Mouse (Mus musculus) neutrophil, adult 5-6 weeks (primary cell): Measurements from ENCODE around the gene Ptpru. TPM values are rescaled to one million over a fixed set of nuclear protein-coding genes. Genes with fewer than 3 reads are reported as not detected.

Experiments used
- ATAC-seq: fragments of 151-379, 151-347 bp; 2 replicates; pipeline ENCODE4 v1.8.0; 2017; ENCODE audit warnings: mild to moderate bottlenecking, moderate TSS enrichment; ENCODE audit not compliant: insufficient number of reproducible peaks, poor library complexity, low FRiP score, severe bottlenecking; ENCODE audit errors: extremely low read depth
- total RNA-seq: library from RNA; stranded (forward); fragments of 200-1000 nt; gene quantifications from 2 replicates; pipeline ENCODE4 v1.2.3, GENCODE M21; 2017

The Ptpru gene
- not detected in 2 replicates for total RNA-seq

DNA sequence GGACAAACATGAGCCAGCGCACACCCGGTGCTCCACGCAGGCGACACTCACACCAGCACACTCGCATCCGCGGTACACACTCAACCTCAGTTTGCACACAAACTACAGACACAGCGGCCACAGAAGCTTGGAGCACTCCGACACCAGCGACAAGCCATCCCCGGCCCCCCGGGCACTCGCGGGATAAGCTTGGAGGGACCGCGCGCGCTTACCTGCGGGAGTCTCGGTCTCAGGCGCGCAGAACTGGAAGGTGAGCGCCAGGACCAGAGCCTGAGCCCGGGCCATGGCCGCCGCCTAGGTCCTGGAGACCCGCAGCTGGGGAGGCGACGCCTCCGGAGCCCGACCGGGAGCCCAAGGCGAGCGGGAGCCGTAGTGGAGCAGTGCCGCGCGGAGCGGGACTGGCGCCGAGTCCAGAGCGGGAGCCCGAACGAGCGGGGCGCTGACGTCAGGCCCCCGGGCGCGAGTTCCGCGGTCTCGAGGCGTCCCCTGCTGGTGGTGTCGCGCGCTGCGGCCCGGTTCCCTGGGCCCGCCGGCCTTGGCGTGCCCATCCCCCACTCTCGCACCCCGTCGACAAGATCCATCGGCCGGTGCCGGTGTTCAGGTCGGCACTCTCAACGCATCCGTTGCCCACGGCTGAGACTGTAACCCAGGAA is at the start of gene Ptpru:
Ptpru (minus strand) TSS at position 417 of the 653 bp plus-strand sequence.
- peak; percentile 64 for ATAC-seq

DNA sequence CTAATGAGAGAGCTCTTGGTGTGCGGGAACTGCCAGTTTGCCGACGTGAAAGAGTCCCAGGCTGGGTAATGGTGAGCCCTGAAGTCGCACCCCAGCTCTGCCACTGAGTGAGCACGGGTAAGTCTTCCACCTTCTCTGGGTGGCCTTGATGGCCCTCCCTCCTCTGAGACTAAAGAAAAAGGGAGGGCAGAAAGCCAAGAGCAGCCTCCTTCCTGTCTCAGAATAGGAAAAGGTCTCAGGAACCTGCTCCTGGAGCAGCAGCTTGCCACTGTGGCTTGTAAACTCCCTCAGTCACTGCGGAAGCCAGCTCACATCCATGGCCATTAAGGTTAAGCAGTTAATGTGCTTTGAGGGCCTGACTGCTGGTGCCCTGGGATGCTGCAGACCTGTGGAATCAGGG is 47.3 kb upstream of the Ptpru start:
- no peak for ATAC-seq

DNA sequence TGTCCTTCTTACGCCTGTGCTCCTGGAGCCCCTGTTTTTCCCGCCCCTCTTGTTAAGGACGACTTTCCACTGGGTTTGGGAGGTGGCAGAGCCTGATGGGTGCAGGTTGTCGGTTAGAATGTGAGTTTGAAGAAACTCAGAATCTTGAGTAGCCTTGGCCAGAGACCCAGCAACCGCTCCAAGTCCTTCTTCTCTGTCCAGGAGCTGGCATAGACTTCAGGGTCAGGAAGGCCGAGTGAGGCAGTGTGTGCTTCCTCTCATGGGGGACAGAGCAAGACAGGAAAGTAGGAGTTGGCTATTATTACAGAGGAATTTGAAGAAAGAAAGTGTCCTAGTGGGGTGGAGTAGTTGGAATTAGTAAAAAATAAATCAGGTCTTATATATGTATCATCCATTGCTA is 45.5 kb upstream of the Ptpru start:
- no peak for ATAC-seq

GRCm38 (mm10) chr4:131881306-131881705 is 43.2 kb upstream of the Ptpru start:
- no peak for ATAC-seq

DNA sequence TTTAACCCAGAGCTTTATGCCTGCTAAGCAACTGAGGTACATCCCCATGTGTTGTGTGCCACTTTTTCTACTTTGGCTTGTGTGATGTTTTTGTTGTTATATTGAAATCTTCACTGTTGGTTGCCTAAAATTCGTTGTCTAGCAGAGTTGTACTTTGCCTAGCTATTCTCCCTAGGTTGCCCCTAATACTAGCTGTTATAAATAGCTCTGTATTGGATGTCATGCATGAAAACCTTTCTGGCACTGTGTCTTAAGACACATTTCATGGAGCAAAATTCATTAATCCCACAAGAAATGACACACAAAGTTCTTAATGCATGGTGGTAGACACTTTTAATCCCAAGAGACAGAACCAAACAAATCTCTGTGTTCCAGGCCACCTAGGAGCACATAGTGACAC is 41.6 kb upstream of the Ptpru start:
- ATAC-seq: no peak

DNA sequence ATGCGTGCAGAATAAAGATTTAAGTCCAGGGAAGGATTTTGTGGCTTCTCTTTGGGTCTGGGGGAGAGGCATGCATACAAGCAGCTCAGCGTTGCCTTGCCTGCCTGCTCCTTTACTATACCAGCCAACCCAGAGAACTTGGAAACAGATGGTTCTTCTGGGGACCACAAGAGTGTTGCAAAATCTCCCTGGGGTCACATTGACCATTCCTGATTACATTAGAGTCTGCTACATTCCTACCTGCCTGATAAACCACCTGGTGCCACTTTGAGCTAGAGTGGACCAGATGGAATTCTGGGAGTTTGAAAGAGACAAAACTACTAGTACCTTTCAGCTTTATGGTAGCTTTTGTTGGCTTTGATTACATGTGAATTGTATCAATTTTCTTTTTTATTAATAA is 38.7 kb upstream of the Ptpru start:
- ATAC-seq: no peak

- ATAC-seq: no peak
These were observed 37.2 kb upstream of the Ptpru start for GRCm38 (mm10) chr4:131875242-131875641.

GRCm38 (mm10) chr4:131874567-131874966 is 36.5 kb upstream of the Ptpru start:
- no peak for ATAC-seq

DNA sequence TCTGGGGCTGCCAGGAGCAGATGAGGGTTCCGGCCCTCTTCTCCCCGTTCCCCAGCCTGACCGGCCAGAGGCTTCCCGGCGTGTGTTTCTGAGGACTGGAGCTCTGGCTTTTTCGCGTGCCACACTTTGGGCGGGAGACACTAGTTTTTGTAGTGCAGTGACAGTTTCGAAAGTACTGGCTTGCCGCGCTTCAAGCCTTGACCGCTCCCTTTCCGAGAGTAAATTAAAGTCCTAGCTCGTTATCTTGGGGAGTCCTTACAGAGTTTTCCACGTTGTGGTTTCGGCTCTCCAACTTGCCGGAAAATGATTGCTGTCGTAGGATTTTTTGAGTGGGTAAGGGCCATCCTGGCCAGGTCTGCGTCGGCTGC is 36.1 kb upstream of the Ptpru start:
- no peak for ATAC-seq

- peak; percentile 93 for ATAC-seq
These were observed 35.4 kb upstream of the Ptpru start, which contains the start of gene Srsf4 for GRCm38 (mm10) chr4:131873293-131874168. Gene Srsf4, plus strand, starts transcription at chr4:131873617.

DNA sequence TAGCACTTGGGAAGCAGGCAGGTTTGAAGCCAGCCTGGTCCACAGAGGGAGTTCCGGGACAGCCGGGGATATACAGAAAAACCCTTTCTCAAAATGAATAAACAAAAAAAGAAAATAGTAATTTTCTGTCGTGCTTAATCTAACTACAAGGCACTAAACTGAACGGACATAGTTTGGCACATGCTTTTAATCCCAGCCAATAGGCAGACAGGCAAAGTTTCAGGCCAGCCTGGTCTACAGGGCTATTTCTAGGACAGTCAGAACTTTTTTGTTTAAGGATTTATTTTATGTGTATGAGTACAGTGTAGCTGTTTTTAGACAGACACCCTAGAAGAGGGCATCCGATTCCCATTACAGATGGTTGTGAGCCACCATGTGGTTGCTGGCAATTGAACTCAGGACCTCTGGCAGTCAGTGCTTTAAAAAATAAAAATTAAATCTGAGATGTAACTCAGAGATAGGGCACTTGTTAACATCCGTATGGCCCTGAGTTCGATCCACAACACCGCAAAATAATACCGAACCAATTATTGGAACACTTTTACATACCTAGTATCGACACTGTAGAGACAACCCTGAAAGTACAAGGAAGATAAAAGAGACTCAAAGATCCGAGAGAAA is 34.7 kb upstream of the Ptpru start:
- ATAC-seq: no peak

GRCm38 (mm10) chr4:131861341-131861739 is 23.3 kb upstream of the Ptpru start:
- ATAC-seq: 0 out of 2 replicates have a peak, but pooled peaks have one; percentile 18

DNA sequence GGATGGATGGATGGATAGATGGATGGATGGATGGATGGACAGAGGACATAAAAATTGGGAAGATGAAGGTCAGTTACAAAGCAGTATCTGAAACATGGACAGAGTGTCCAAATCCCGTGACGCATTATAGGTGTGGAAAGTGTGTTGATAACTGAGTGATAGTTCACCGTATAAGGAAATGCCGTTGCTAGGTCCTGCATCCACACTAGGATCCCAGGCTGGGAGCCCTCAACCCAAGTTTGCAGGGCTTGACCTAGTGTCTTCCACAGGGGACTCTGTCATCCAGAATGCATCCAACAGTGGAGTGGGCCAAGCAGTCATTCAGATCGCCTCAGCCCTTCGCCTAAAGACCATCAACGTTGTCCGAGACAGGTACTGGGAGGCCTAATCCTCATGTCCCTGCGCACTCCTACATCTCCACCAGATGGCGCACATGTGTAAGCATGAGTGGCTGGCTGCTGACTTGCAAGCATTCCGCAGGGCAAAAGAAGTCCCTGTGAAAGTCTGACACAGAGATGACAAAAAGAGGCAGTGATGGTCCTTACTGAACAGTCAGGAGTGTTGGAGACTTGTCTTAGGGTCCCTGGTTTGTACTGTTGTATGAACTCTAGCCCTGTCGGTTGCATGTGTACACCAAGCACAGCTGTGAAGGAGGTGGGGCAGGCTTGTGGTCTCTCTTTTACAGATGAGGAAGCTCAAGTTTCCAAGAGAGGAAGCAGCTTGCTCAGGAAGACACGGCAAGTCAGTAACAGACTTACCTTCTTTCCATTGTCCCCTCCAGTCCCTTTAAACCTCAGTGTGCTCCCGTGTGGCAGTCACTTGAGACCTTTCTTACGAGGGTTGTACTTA is 22.6 kb upstream of the Ptpru start:
- peak; percentile 81 for ATAC-seq

DNA sequence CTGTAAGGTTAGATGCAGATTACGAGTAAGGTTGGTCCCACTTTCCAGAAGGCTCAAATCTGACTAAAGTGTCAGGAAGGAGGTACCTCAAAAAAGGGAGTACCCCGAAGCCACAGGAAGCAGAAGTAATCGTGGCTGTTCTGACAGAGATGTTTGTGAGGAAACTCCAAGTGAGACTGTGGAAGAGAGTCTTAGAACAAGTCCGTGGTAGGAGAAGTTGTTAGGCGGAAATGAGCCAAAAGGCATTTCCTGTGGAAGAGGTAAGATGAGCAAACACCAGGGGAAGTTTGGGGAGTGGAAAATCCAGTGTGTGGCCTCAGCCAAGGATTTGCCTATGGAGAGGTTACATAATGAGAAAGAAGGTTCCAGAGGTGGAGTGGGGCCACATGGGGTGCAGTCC is 16.9 kb upstream of the Ptpru start:
- no peak for ATAC-seq

DNA sequence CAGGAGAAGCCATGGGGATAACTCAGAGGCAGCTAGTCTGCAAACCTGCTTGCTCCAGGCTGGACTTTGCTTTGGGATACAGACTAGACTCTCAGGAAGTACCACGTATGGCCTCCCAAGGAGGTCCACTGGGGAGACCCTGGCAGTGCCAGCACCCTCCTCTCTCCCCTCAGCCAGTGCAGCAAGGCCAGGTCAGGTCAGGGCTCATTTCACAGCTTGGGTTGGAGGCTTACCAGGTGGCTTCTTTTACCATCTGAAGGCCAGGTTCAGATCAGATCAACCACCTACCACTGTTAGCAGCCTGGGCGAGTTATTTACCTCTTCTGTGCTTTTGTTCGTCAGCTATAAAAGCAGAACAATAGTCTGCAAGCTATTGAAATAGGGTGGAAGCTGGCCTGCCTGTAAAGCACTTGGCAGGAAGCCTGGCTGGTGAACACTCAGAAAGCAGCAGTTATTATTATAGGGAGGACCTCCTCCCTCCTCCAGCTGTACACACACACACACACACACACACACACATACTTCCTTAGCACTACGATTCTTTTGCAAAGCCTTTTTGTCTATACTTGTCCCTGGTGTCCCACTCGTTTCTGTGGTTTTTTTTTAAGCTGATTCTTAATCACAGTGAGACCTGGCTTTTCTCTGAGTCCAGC is 12.0 kb upstream of the Ptpru start:
- ATAC-seq: no peak

DNA sequence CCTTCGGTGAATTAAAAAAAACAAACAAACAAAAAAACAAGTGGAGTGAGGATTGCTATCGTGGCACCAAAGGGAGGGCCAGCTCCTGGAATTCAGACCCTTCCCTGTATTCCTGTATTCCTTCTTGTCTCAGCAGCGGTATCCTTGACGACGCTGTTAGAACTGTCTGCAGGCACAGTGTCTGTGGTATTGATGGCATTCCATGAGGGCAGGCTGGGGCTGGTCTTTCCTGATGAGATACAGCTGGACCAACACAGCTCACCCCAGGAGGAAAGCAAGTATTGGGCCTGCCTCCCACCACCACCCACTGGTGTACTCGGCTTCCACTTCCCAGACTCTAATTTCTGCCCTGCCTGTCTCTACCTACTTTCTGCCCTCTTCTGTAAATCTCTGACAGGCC is 10.0 kb upstream of the Ptpru start:
- no peak for ATAC-seq

GRCm38 (mm10) chr4:131845991-131846778 is 8.1 kb upstream of the Ptpru start:
- no peak for ATAC-seq

- ATAC-seq: peak; percentile 88
These were observed 5.2 kb upstream of the Ptpru start, which contains the start of gene Mecr for GRCm38 (mm10) chr4:131843290-131843743. Gene Mecr, plus strand, starts transcription at chr4:131843470.
